Mouse (Mus musculus): ENCODE results near the gene Ube2f. TPM values are rescaled to one million over a fixed set of nuclear protein-coding genes. Genes with fewer than 3 reads are reported as not detected.

Gene Ube2f
- polyA plus RNA-seq, 1 experiment from 2014 or later, result 60.2 TPM

- WGBS, result 64% methylated on average over 15 of the region's 15 CpGs
- H3K27ac ChIP-seq (ENCODE audit: low read depth, low read length), result no peak overlapping the region
- no peaks in the 10 kb centered on the region for H3K9me3 ChIP-seq (ENCODE audit: control insufficient read depth, low read length)
- H3K4me2 ChIP-seq (ENCODE audit: low read depth, low read length), result no peak overlapping the region
- no peak overlapping the region for H3K9ac ChIP-seq (replicated peaks; ENCODE audit: low read depth, low read length)
- no peak overlapping the region for H3K4me3 ChIP-seq (ENCODE audit: low read depth, low read length)
- H3K27me3 ChIP-seq (ENCODE audit: control insufficient read depth, insufficient read depth, low read length), result no peaks in the 10 kb centered on the region
- H3K36me3 ChIP-seq (ENCODE audit: control insufficient read depth, insufficient read depth, low read length), result no peaks in the 10 kb centered on the region
- no peak for ATAC-seq (ENCODE audit: low read depth)
- H3K4me1 ChIP-seq (ENCODE audit: control insufficient read depth, insufficient read depth, low read length), result no peaks in the 10 kb centered on the region
These were observed 22.6 kb upstream of the Ube2f start for GRCm38 (mm10) chr1:91227381-91228054.

DNA sequence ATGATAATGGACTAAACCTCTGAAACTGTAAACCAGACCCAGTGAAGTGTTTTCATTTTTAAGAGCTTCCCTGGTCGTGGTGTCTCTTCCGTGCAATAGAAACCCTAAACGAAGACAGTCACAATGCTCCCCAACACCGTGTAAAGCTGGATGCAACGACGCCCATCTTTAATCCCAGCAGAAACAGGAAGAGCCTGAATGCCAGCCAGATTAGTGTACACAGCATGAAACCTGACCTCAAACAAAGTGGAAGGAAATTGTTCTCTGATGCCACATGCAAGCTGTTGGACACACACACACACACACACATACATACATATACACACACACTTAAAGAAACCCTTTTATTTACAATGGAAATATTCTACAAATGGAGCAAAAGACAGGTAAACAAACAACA, 19.0 kb upstream of the Ube2f start:
- H3K4me3 ChIP-seq (ENCODE audit: low read depth, low read length), result no peak overlapping the region
- H3K4me1 ChIP-seq (ENCODE audit: control insufficient read depth, insufficient read depth, low read length), result no peaks in the 10 kb centered on the region
- H3K27ac ChIP-seq (ENCODE audit: low read depth, low read length), result no peak overlapping the region
- no peaks in the 10 kb centered on the region for H3K9me3 ChIP-seq (ENCODE audit: control insufficient read depth, low read length)
- no peaks in the 10 kb centered on the region for H3K27me3 ChIP-seq (ENCODE audit: control insufficient read depth, insufficient read depth, low read length)
- WGBS, result 86% methylated on average over 6 of the region's 6 CpGs
- no peak overlapping the region for H3K9ac ChIP-seq (replicated peaks; ENCODE audit: low read depth, low read length)
- ATAC-seq (ENCODE audit: low read depth), result no peak
- no peaks in the 10 kb centered on the region for H3K36me3 ChIP-seq (ENCODE audit: control insufficient read depth, insufficient read depth, low read length)
- H3K4me2 ChIP-seq (ENCODE audit: low read depth, low read length), result no peak overlapping the region

- no peak overlapping the region for H3K9ac ChIP-seq (replicated peaks; ENCODE audit: low read depth, low read length)
- H3K4me3 ChIP-seq (ENCODE audit: low read depth, low read length), result no peak overlapping the region
- no peaks in the 10 kb centered on the region for H3K27me3 ChIP-seq (ENCODE audit: control insufficient read depth, insufficient read depth, low read length)
- H3K36me3 ChIP-seq (ENCODE audit: control insufficient read depth, insufficient read depth, low read length), result no peaks in the 10 kb centered on the region
- ATAC-seq (ENCODE audit: low read depth), result no peak
- no peaks in the 10 kb centered on the region for H3K9me3 ChIP-seq (ENCODE audit: control insufficient read depth, low read length)
- H3K27ac ChIP-seq (ENCODE audit: low read depth, low read length), result no peak overlapping the region
- WGBS, result 68% methylated on average over 5 of the region's 5 CpGs
- no peaks in the 10 kb centered on the region for H3K4me1 ChIP-seq (ENCODE audit: control insufficient read depth, insufficient read depth, low read length)
- no peak overlapping the region for H3K4me2 ChIP-seq (ENCODE audit: low read depth, low read length)
These were observed 18.2 kb upstream of the Ube2f start for GRCm38 (mm10) chr1:91231896-91232295.

DNA sequence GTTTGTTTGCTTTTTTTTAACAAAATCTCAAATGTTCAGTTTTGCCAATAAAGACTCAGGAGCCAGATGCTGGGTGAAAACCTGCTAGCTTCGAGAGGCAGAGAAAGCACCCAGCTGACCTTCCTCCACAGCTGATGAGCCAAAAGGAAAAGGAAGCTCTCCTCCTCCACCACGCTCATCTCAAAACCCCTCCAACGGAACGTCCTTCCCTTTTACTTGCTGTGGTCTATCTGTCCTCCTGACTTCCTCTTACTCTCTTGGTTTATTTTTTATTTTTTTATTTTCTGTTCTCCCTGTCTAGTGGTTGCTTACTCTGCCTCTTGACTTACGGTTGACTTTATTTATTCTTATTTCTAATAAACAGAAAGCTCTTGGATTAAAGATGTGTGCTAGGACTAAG, 14.7 kb upstream of the Ube2f start:
- Histone ChIP-seq H3K27me3 (ENCODE audit: control insufficient read depth, insufficient read depth, low read length) (no peaks in the 10 kb centered on the region), H3K36me3 (ENCODE audit: control insufficient read depth, insufficient read depth, low read length) (no peaks in the 10 kb centered on the region), H3K4me2 (ENCODE audit: low read depth, low read length) (no peak overlapping the region), H3K9ac (replicated peaks; ENCODE audit: low read depth, low read length) (no peak overlapping the region), H3K27ac (ENCODE audit: low read depth, low read length) (no peak overlapping the region), H3K9me3 (ENCODE audit: control insufficient read depth, low read length) (no peaks in the 10 kb centered on the region), H3K4me3 (ENCODE audit: low read depth, low read length) (no peak overlapping the region), H3K4me1 (ENCODE audit: control insufficient read depth, insufficient read depth, low read length) (no peaks in the 10 kb centered on the region)
- 80% methylated on average over 5 of the region's 5 CpGs for WGBS
- no peak for ATAC-seq (ENCODE audit: low read depth)

- Histone ChIP-seq H3K27me3 (ENCODE audit: control insufficient read depth, insufficient read depth, low read length) (no peaks in the 10 kb centered on the region), H3K36me3 (ENCODE audit: control insufficient read depth, insufficient read depth, low read length) (no peaks in the 10 kb centered on the region), H3K4me1 (ENCODE audit: control insufficient read depth, insufficient read depth, low read length) (no peaks in the 10 kb centered on the region), H3K4me3 (ENCODE audit: low read depth, low read length) (no peak overlapping the region), H3K4me2 (ENCODE audit: low read depth, low read length) (no peak overlapping the region), H3K9me3 (ENCODE audit: control insufficient read depth, low read length) (no peaks in the 10 kb centered on the region), H3K27ac (ENCODE audit: low read depth, low read length) (no peak overlapping the region), H3K9ac (replicated peaks; ENCODE audit: low read depth, low read length) (no peak overlapping the region)
- no peak for ATAC-seq (ENCODE audit: low read depth)
- 88% methylated on average over 6 of the region's 6 CpGs for WGBS
These were observed 12.4 kb upstream of the Ube2f start for GRCm38 (mm10) chr1:91237676-91238075.

- no peak for ATAC-seq (ENCODE audit: low read depth)
- no peak overlapping the region for H3K27ac ChIP-seq (ENCODE audit: low read depth, low read length)
- no peak overlapping the region for H3K9ac ChIP-seq (replicated peaks; ENCODE audit: low read depth, low read length)
- no peaks in the 10 kb centered on the region for H3K27me3 ChIP-seq (ENCODE audit: control insufficient read depth, insufficient read depth, low read length)
- no peaks in the 10 kb centered on the region for H3K36me3 ChIP-seq (ENCODE audit: control insufficient read depth, insufficient read depth, low read length)
- no peaks in the 10 kb centered on the region for H3K4me1 ChIP-seq (ENCODE audit: control insufficient read depth, insufficient read depth, low read length)
- no peaks in the 10 kb centered on the region for H3K9me3 ChIP-seq (ENCODE audit: control insufficient read depth, low read length)
- no peak overlapping the region for H3K4me2 ChIP-seq (ENCODE audit: low read depth, low read length)
- H3K4me3 ChIP-seq (ENCODE audit: low read depth, low read length), result no peak overlapping the region
- 15% methylated on average over 5 of the region's 5 CpGs for WGBS
These were observed 11.0 kb upstream of the Ube2f start for GRCm38 (mm10) chr1:91239112-91239511.

DNA sequence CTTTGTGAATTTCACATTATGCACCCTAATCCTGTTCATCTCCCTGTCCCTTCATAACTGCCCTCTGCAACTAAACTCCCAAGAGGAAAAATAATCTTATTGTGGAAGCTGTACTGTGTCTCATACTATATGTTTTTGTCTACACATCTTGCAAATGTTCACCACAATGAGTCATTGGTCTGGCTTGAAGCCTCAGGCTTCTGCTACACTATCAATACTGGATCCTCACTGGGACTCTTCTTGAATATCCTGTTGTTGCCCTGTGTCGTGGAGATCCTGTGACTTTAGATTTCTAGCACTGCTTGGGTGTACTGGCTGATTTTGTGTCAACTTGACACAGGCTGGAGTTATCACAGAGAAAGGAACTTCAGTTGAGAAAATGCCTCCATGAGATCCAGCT, 10.3 kb upstream of the Ube2f start:
- Histone ChIP-seq H3K27ac (ENCODE audit: low read depth, low read length) (no peak overlapping the region), H3K9me3 (ENCODE audit: control insufficient read depth, low read length) (no peaks in the 10 kb centered on the region), H3K4me3 (ENCODE audit: low read depth, low read length) (no peak overlapping the region), H3K9ac (replicated peaks; ENCODE audit: low read depth, low read length) (no peak overlapping the region), H3K27me3 (ENCODE audit: control insufficient read depth, insufficient read depth, low read length) (no peaks in the 10 kb centered on the region), H3K4me2 (ENCODE audit: low read depth, low read length) (no peak overlapping the region), H3K4me1 (ENCODE audit: control insufficient read depth, insufficient read depth, low read length) (no peaks in the 10 kb centered on the region), H3K36me3 (ENCODE audit: control insufficient read depth, insufficient read depth, low read length) (no peaks in the 10 kb centered on the region)
- 74% methylated on average over 1 of the region's 1 CpGs for WGBS
- no peak for ATAC-seq (ENCODE audit: low read depth)

DNA sequence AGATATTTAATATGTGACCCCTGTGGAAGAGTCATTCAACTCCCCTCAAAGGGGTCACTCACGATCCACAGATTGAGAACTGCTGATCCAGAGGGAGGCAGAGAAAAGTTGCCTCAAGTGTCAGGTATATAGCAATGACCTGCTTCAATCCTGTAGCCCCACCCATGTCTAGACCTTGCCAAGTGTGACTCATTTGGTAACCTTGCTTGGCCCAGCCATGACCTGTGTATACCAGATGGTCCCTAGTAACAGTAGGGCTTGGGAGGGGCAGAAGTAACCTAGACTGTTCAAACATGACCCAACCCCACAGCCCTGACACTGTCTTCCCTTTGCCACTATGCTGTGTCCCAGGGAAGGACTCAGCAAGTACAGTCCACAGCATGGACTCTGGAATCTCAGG, 9.4 kb upstream of the Ube2f start:
- no peak overlapping the region for H3K4me2 ChIP-seq (ENCODE audit: low read depth, low read length)
- H3K4me3 ChIP-seq (ENCODE audit: low read depth, low read length), result no peak overlapping the region
- no peaks in the 10 kb centered on the region for H3K36me3 ChIP-seq (ENCODE audit: control insufficient read depth, insufficient read depth, low read length)
- WGBS, result 97% methylated on average over 1 of the region's 1 CpGs
- H3K9me3 ChIP-seq (ENCODE audit: control insufficient read depth, low read length), result no peaks in the 10 kb centered on the region
- no peak for ATAC-seq (ENCODE audit: low read depth)
- no peaks in the 10 kb centered on the region for H3K27me3 ChIP-seq (ENCODE audit: control insufficient read depth, insufficient read depth, low read length)
- no peak overlapping the region for H3K27ac ChIP-seq (ENCODE audit: low read depth, low read length)
- H3K9ac ChIP-seq (replicated peaks; ENCODE audit: low read depth, low read length), result no peak overlapping the region
- no peaks in the 10 kb centered on the region for H3K4me1 ChIP-seq (ENCODE audit: control insufficient read depth, insufficient read depth, low read length)

DNA sequence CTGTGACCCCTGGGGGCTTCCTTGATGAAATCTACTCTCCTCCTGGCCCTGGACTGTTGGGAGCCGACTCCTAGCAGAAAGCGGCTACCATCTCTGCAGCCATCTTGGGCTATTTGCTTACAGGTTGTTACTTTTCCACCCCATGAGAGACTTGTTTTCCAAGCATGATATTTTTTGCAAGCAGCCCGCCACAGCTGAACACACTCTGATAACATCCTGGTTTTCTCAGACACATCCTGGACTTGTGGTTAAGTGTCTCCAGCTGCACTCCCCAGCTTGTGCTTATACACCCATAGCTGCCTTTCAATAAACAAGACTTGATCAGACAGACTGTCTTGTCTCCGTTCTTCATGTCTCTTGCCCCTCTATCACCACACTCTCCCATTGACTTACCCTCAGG, 8.9 kb upstream of the Ube2f start:
- 90% methylated on average over 4 of the region's 4 CpGs for WGBS
- Histone ChIP-seq H3K36me3 (ENCODE audit: control insufficient read depth, insufficient read depth, low read length) (no peaks in the 10 kb centered on the region), H3K4me1 (ENCODE audit: control insufficient read depth, insufficient read depth, low read length) (no peaks in the 10 kb centered on the region), H3K9me3 (ENCODE audit: control insufficient read depth, low read length) (no peaks in the 10 kb centered on the region), H3K27me3 (ENCODE audit: control insufficient read depth, insufficient read depth, low read length) (no peaks in the 10 kb centered on the region), H3K9ac (replicated peaks; ENCODE audit: low read depth, low read length) (no peak overlapping the region), H3K4me3 (ENCODE audit: low read depth, low read length) (no peak overlapping the region), H3K27ac (ENCODE audit: low read depth, low read length) (no peak overlapping the region), H3K4me2 (ENCODE audit: low read depth, low read length) (no peak overlapping the region)
- no peak for ATAC-seq (ENCODE audit: low read depth)

Measured in neural tube, embryonic 14.5 days (tissue).